Mouse (Mus musculus): Measurements from ENCODE around the gene Fgf23.

The Fgf23 gene

GRCm38 (mm10) chr6:127114753-127115456 is 42.2 kb downstream of the Fgf23 start:
- no peak for DNase-seq (ENCODE audit: low read depth, low spot score)

GRCm38 (mm10) chr6:127122221-127122806 is 49.6 kb downstream of the Fgf23 start:
- no peak for DNase-seq (ENCODE audit: low read depth, low spot score)

GRCm38 (mm10) chr6:127122996-127123395 is 50.3 kb downstream of the Fgf23 start:
- DNase-seq (ENCODE audit: low read depth, low spot score) = no peak

- DNase-seq (ENCODE audit: low read depth, low spot score) = no peak
Observed at GRCm38 (mm10) chr6:127123506-127123905, 50.8 kb downstream of the Fgf23 start.

- no peak for DNase-seq (ENCODE audit: low read depth, low spot score)
Observed at GRCm38 (mm10) chr6:127129659-127130058, 57.0 kb downstream of the Fgf23 start.

- DNase-seq (ENCODE audit: low read depth, low spot score) = no peak
Observed at GRCm38 (mm10) chr6:127130377-127130776, 57.7 kb downstream of the Fgf23 start.
